Mouse (Mus musculus): ENCODE measurements around the gene Fam234b. TPM values are rescaled to one million over a fixed set of nuclear protein-coding genes. Genes with fewer than 3 reads are reported as not detected.

Gene Fam234b
- polyA plus RNA-seq, 1 experiment: 5.6 TPM

- DNase-seq (ENCODE audit: low spot score): no peak
Observed at GRCm38 (mm10) chr6:135223786-135224416, 26.1 kb downstream of the Fam234b start.

- DNase-seq (ENCODE audit: low spot score): no peak
Observed at GRCm38 (mm10) chr6:135228465-135228941, 30.7 kb downstream of the Fam234b start.

- DNase-seq (ENCODE audit: low spot score): no peak
Observed at GRCm38 (mm10) chr6:135230586-135230985, 32.8 kb downstream of the Fam234b start.

- no peak for DNase-seq (ENCODE audit: low spot score)
Observed at GRCm38 (mm10) chr6:135232443-135233182, 34.8 kb downstream of the Fam234b start.

- DNase-seq (ENCODE audit: low spot score): no peak
Observed at GRCm38 (mm10) chr6:135235742-135236141, 38.0 kb downstream of the Fam234b start.

GRCm38 (mm10) chr6:135236576-135236975, 38.8 kb downstream of the Fam234b start:
- DNase-seq (ENCODE audit: low spot score): no peak

GRCm38 (mm10) chr6:135237326-135237725, 39.5 kb downstream of the Fam234b start:
- no peak for DNase-seq (ENCODE audit: low spot score)

- DNase-seq (ENCODE audit: low spot score): no peak
Observed at GRCm38 (mm10) chr6:135238211-135238610, 40.4 kb downstream of the Fam234b start.

- no peak for DNase-seq (ENCODE audit: low spot score)
Observed at GRCm38 (mm10) chr6:135240361-135240760, 42.6 kb downstream of the Fam234b start.

GRCm38 (mm10) chr6:135245586-135245985, 47.8 kb downstream of the Fam234b start:
- DNase-seq (ENCODE audit: low spot score): no peak

GRCm38 (mm10) chr6:135247861-135248260, 50.1 kb downstream of the Fam234b start:
- no peak for DNase-seq (ENCODE audit: low spot score)

- DNase-seq (ENCODE audit: low spot score): peak; percentile 59
Observed at GRCm38 (mm10) chr6:135249846-135250531, 52.2 kb downstream of the Fam234b start.

GRCm38 (mm10) chr6:135250926-135251699, 53.3 kb downstream of the Fam234b start:
- DNase-seq (ENCODE audit: low spot score): no peak

GRCm38 (mm10) chr6:135251849-135252727, 54.3 kb downstream of the Fam234b start:
- no peak for DNase-seq (ENCODE audit: low spot score)

GRCm38 (mm10) chr6:135252728-135253077, 54.9 kb downstream of the Fam234b start:
- peak; percentile 63 for DNase-seq (ENCODE audit: low spot score)

GRCm38 (mm10) chr6:135254153-135254552, 56.4 kb downstream of the Fam234b start, which contains the start of gene Gsg1:
Gene Gsg1 (minus strand): TSS chr6:135254351.
- DNase-seq (ENCODE audit: low spot score): no peak

GRCm38 (mm10) chr6:135260435-135260834, 62.7 kb downstream of the Fam234b start:
- DNase-seq (ENCODE audit: low spot score): no peak

GRCm38 (mm10) chr6:135261124-135261523, 63.3 kb downstream of the Fam234b start:
- DNase-seq (ENCODE audit: low spot score): no peak

GRCm38 (mm10) chr6:135262565-135262964, 64.8 kb downstream of the Fam234b start:
- no peak for DNase-seq (ENCODE audit: low spot score)

- no peak for DNase-seq (ENCODE audit: low spot score)
Observed at GRCm38 (mm10) chr6:135264136-135264535, 66.4 kb downstream of the Fam234b start.

GRCm38 (mm10) chr6:135266056-135266455, 68.3 kb downstream of the Fam234b start:
- DNase-seq (ENCODE audit: low spot score): no peak

Data from urinary bladder, adult 2 months (tissue).